Mouse (Mus musculus) cerebellum, adult 11 months (tissue): Measurements from ENCODE around the gene Kcnn4.

Source experiments
- DNase-seq: peaks from one replicate; pipeline ENCODE4 v3.0.0; 2022

Gene Kcnn4

DNA sequence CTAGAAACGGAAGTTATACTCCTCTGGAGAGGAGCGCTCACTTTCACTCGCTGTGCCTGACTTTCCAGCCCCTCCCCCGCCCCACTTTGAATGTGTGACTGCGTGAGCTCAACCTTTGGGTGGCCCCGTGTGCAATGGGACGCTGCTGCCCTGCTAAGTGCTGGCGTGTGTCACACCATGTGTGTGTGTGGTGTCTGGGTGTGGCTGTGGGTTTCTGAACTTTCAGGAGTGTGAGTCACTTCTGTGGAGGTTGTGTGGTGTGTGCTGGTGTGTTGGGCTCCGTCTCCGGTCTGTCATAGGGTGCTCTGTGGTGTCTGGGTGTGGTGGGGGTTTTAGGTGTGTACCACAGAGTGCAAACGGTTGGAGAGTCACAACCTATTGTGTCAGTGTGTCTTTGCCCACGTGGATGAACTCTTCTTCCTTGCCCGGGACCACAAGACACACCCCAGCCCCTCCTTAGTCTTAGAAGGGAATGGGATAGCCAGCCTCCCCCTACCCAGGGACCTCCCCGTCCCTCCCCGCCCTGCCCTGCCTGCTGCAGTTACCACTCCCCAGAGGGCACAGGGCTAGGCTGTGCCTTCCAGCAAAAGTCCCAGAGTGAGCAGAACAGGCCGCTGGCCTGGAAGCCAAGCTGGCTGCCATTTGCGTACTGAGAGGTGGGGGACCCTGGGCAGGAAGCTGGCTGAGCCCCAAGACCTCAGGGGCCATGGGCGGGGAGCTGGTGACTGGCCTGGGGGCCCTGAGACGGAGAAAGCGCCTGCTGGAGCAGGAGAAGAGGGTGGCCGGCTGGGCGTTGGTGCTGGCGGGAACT is at the start of gene Kcnn4:
Gene Kcnn4 (plus strand): TSS at position 533 of the 811 bp plus-strand sequence.
- no peak for DNase-seq

DNA sequence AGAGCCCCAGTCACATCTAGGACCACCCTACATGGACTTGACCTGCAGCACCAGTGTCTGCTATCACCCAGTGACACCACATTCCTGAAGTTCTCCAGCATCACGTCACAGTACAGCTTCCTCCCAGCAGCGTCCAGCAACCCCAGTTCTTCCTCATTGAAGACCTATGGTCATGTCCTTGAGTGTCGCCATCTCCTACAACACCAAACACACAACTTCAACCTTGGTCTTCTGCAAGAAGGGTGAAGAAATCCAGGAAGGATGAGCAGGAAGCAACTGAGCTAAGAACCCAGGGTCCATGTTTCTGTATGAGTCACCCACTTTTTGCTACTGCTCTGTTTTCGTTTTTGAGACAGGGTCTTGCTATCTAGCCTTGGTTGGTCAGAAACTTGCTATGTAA is 47.5 kb upstream of the Kcnn4 start:
- DNase-seq: no peak

DNA sequence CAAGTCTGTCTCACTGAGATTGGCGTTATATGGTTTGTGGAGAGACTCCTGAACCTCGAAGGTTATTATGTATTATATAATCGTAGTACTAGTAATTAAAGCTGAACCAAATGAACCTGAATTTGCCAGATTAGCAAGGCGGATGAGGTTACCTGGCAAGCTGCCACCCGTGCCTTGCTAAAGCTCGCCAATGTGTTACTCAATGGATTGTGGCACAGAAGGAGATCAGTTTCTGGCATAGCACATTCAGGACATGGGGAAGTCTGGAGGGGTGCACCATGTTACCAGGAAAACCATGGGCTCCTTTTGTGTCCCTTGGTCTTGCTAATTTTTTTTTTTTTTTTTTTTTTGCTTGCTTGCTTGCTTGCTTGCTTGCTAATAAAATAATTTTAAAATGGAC is 44.9 kb upstream of the Kcnn4 start:
- DNase-seq: no peak

DNA sequence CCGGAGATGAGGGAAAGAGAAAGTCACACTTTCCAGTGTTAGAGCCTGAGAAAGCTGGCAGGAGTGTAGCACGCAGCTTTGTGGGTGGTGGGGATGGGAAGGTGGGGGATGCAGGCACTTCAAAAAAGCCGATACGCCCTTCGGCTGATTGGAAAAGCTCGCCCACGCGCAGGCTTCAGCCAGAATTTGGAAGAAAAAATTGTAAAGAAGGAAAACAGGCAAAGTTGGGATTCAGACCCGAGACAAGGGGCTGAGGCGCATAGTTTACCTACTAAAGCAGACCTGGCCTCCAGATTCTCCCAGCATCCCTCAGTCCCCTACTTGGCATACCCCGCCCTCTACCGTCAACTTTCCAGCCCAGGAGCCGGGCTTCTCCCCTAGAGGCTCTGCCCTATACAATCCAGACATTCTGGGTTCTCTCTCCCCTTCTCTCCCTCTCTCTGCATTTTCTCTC is 44.4 kb upstream of the Kcnn4 start:
- no peak for DNase-seq

DNA sequence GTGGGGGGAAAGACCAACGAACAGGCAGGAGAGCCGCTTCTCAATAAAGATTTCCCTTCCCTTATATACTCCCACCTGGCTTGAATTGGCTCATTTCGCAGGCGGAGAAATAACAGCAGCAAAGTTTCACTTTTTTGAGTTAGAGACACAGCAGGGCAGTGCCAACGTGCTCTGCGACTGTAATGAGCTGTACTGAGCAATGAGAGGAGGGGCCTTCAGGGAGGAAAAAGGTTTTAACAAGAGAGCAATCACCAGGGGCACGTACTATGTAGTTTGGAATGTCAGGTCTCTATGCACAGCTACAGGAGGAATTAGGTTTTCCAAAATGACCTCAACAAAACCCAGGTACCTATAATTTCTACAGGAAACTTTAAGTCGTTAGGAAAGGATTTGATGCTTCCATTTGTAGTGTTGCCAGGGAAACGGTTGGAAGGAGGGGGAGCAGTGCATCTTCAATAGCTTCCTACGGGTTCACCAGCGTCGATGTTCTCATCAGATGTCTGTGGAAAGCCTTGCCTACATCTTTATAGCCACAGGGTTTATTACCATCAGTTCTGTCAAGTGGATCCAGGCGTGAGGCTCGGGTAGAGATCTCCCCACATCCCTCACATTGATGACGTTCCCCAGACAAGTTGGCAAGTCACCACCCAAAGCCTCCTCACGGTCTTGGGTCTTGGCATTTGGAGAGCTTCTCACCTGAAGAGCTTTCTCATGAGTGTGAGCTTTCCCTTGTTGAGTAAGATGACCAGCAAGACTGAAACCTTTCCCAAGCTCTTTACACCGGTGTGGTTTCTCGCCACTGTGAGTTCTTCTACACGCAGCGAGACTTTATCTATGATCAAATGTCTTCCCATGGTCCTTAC is 43.6 kb upstream of the Kcnn4 start:
- DNase-seq: no peak

DNA sequence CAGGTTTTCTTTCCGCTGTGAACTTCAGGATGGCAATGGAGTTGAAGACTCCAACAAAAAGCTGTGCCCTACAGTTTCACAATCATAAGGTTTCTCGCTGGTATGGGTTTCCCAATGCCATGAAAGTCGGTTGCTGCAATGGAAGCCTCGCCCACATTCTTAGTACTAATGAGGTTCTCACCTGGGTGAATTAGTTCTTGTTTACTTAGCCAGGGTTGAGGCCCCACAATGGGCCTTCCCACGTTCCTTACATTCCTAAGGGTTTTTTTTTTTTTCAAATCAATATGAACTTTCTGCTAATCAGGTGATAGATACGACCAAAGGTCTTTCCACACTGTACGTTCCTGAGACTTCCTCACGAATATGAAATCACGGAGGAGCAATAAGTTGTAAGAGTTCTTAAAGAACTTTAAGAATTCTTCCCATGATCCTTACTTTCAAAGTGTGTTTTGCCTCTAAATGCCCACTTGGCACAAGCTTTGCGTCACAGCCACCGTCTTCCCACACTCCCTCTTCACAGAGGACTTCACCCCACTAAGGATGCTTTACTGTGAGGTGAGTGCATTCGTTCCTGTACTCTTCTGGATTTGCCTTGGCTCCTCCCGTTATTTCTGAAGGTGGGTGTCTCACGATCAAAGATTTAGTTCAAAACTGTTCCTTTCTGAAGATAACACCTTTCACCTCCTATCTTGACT is 42.6 kb upstream of the Kcnn4 start:
- DNase-seq: no peak

DNA sequence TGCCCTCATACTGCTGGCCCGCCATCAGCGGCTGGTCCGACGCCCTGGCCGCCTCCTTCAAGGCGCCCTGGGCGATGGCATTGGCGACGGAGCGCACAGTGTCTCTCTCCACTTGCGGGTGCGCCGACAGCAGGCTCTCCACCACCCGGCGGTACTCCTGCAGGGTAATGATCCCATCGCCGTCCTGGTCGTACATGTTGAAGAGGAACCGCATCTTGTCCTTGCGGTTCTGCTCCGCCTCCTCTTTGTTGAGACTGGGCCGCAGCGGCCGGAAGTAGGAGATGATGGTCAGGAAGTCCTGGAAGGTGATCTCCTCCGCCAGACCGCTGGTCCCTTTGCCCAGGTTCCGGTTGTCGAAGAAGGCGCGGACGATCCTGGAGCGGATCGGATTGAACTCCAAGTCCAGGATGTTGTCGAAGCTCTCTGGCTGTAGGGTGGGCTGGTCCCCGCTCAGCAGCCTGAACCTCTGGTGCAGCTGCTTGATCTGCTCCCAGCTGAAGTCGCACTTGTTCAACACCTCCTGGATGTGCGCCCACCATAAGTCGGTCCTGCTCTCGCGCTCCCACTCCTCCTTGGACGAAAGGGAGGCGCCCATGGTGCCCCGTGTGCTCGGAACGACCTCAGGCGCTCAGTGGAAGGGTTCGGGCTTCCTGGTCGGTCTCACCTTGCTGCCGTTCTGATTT is 36.6 kb upstream of the Kcnn4 start, which contains the start of gene Tescl:
Gene Tescl (minus strand): TSS at position 633 of the 683 bp plus-strand sequence.
- DNase-seq: no peak

DNA sequence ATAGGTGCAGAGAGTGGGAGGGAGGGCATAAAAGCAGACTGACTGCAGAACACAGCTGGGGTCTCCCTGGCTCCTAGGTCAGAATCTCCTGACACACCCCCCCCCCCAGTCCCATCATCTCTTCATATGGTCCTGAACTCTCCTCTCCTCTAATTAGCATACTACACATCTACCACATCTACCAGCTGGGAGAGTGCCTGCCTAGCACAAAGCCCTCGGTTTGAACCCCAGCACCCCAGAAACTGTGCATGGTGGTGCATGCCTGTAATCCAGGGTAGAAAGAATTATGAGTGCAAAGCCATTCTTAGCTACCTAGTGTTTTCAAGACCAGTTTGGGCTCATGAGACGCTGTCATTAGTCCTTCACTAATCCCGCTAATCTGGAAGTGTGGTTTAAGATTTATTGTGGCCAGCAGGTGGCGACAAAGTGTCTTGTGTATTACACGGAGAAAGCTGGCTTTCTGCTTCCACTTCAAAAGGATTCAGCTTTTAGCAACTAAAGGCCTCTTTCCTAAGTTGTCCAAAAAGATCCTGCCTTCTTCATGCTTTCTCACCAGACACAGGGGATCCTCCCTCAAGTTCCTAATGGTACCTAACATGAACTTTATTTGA is 34.3 kb upstream of the Kcnn4 start:
- peak; percentile 46 for DNase-seq

DNA sequence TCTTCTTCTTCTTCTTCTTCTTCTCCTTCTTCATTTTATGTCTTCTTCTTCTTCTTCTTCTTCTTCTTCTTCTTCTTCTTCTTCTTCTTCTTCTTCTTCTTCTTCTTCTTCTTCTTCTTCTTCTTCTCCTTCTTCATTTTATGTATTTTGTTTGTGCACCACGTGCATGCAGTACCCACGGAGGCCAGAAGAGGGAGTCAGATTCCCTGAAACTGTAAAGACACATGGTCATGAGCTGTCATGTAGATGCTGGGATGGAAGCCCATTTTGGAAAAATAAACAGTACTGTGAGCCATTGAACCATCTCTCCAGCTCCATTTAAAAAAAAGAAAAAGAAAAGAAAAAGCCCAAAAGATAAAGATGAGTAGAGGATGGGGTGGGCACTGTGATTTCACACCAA is 31.8 kb upstream of the Kcnn4 start:
- no peak for DNase-seq

DNA sequence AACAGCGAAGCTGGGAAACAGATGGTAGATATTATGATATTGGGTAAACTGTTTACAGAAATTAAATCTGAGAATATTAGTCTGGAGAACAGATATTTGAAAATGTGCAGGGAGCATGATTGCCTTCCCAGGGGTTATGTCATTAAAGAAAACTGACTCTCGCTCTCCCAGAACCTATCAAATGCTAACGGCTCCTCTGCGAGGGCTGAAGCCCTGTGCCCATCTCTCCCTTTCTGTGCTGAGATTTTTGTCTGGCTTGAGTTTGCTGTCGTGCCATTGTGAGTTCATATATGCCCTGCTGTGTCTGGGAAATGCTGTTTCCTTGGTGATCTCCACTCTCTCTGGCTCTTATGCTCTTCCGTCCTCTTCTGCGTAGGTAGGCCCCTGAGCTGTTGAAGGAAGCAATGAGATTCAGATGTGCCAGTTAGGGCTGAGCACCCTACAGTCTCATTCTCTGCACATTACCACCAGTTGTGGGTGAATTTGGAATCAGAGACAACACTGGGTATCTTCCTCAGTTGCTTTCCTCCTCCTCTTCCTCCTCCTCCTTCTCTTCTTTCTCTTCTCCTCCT is 26.3 kb upstream of the Kcnn4 start:
- no peak for DNase-seq

DNA sequence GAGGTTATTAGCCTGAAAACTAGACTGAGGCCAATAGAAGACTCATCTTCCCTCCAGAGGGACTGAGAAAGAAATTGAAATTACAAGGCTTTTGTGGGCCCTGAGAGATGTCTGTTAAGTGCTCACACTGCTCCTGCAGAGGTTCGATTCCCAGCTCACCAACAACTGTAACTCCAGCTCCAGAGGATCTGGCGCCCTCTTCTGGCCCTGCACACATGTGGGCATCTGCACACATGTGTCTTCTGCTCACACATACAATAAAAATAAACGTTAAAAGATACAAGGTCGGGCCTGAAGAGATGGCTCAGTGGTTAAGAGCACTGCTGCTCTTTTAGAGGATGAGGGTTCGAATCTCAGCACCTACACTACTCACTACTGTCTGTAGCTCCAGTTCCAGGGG is 23.6 kb upstream of the Kcnn4 start:
- no peak for DNase-seq

DNA sequence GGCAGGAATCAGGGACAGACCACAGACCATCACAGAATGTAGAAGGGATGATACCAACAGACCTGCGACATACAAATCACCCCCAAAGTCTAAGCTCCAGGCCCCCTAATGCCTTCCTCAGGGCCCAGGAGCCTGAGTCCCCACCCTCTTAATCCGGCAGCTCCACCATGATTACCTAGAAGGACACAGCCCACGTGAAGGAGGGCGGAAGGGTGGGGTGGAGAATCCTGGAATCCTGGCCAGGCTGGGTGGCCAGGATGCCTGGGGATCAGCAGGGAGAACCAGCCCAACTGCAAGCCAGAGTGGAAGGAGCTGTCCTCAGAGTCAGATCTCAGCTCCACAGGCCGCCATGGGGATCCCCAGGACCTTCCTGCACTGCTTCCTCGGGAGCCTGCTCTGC is 21.2 kb upstream of the Kcnn4 start, which contains the start of gene Lypd5:
Gene Lypd5 (plus strand): TSS at position 301 of the 400 bp plus-strand sequence.
- no peak for DNase-seq

DNA sequence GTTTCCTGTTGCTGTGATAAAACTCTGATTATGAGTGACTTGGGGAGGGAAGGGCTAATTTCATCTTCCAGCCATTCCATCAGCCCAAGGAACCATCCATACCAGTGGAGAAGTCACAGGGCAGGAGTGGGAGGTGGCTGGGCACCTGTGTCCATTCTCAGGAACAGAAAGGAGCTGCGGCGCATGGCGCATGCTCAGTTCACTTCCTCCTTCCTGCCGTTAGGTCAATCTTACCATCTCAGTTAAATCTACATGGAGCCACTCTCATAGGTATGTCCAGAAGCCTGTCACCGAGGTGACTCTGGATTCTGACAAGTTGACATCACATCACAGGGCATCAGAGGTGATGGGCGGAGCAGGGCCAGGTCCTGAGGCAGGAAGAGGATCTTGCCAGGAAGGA is 14.4 kb upstream of the Kcnn4 start:
- no peak for DNase-seq

DNA sequence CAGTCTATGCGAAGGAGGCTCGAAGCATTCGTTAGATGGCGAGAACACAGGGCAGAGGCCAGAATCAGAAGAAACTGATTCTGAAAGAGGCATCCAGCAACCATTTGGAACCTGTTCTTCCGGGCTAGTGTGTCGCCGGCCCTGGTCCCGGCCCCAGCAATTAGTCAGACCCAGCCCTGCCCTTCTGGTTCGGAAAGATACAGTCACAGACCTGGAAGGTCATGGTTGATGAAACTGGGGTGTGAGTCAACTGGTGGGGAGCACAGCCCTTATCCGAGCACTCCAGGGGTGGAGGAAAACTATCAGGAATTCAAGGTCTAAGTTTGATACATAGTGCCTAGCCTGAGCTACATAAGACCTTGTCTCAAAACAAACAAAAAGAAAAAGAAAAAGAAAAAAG is 14.0 kb upstream of the Kcnn4 start:
- no peak for DNase-seq

DNA sequence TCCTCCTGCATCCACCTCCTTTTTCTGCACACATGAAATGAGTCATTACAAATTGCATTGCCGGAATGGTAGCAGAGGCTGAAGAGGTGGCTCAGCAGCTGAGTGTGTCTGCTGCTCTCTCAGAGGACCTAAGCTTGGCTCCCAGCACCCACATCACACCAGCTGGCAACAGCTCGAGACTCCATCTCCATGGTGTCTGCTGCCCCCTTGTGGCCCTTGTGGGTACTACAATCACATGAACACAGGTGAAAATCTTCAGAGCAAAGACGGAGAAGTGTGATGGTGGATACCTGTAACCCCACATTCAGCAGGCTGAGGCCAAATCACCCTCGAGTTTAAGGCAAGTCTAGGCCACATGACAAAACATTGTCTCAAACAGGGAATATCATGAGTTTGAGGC is 12.2 kb upstream of the Kcnn4 start:
- DNase-seq: no peak

DNA sequence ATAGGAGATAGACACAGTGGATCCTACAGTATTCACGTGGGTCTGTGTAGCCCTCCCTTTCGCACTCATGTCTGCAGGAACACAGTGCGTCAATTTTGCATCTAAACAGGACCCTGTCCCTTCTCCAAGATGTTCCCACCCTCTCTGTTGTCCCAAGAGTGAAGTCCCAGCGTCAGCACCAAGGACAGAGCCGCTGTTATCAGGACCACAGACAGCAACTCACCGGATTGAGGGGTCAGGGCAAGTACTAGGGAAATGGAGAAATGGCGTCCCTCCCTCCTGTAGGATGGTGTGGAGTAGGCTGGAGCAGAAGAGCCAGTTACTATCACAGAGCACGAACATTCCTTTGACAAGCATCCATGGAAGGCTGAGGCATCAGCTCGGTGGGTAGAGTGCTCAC is 10.8 kb upstream of the Kcnn4 start:
- no peak for DNase-seq

DNA sequence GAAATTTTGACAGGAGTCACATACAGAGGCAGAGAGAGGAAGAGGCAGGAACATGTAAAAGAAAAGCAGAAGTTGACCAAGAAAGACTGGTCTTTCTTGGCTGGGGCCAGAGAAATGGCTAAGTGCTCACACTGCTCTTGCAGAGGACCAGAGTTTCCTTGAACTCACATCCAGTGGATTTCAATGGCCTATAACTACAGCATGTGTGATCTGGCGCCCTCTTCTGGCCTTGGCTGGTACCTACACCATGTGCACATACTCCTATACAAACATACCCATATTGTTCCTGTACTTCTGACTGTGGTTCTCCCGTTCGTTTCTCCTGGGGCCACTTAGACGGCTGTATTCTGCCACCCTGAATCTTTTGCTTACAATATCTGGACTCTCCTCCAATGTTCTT is 9.1 kb upstream of the Kcnn4 start:
- no peak for DNase-seq

DNA sequence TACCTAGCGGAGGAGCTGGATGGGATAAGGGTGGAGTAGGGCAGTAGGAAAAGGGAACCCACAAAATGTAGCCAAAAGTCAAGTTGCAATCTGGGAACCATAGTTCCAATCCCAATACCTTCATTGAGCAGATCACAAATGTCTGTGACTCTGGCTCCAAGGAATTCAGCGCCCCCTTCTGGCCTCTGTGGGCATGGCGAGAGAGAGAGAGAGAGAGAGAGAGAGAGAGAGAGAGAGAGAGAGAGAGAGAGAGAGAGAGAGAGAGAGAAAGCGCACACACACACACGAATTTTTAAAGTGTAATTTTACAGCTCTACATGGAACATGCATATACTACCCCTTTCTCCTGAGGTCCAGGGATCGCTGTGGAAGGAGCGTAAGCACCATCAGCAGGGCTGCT is 6.8 kb upstream of the Kcnn4 start:
- DNase-seq: no peak

DNA sequence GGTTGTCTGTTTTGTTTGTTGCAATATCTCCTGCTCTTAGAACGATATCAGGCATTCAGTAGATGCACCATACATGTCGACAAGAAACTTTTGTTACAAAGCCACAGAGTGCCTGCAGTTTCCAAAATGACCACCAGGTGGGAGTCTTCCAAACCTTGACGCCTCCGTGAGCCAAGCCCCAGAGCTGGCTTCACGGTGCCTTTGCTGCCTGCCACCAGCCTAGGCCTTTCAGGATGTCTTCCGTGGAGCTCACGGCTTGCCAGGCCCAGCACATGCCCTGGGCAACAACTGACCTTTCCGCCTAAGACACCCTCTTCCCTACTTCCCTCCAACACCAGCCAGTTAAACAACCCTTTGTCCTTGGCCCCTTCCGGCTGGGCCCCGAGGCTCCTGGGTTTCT is 5.2 kb upstream of the Kcnn4 start:
- peak; percentile 77 for DNase-seq

DNA sequence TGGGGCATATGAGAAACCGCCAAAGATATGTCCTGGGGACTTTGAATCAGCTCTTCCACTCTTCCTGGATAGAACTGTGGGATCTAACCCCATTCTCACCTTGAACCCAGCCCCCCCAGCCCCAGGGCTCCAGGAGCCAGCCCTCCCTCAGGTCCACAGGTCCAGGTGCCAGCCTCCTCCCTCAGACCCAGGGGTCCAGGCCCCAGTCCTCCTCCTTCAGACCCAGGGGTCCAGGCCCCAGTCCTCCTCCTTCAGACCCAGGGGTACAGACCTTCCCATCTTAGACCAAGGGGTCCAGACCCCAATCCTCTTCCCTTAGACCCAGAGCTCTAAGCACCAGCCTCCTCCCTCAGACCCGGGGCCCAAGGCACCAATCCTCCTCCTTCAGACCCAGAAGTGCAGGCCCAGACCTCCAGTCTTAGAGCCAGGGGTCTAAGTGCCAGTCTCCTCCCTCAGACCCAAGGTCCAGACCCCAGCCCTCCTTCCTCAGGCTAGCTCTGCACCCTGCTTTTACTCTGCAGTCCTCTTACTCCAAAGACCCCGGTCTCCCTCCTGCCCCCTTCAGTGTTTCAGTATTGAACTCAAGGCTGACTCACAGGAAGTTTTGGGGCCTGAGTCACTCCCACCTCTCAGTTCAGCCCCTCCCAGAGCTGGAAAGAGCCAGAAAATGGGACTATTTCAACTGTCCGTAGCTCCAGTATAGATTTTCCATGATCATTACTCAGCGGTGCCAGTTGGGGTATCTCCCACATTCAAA is 4.6 kb upstream of the Kcnn4 start:
- no peak for DNase-seq
